Comparison of ENCODE assay signal across 21 mouse cellular contexts in the genomic region with DNA sequence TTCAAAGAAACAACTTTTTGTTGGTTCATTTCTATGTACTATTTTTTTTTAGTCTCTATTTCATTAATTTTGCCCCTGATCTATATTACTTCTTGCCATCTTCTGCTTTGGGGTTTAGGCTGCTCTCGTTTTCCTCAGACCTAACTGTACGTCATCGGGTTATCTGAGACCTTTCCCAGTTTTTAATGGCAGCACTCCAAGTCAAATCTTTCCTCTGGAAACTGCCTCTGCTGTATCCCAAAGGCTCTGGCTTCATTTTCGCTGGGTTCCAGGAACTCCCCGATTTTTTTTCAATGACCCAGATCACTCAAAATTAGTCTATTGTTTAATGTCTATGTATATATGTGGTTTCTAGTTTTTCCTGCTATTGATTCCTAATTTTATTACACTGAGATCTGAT. TPM values are rescaled to one million over a fixed set of nuclear protein-coding genes. Genes with fewer than 3 reads are reported as not detected.
DNase-seq lines count a peak whose midpoint lies in the region; ATAC-seq and TF ChIP-seq lines count a peak whose summit lies in the region.
"Had no signal": no experiment of that assay in that cellular context is flagged by ENCODE, and none has a peak within 500 bp of the region (broad histone marks: within the 10 kb centered on the region; RNA-seq: fewer than 3 reads in every experiment).

No protein-coding gene starts in this region.

- H3K4me2 ChIP-seq in embryonic facial prominence, embryonic 14.5 days (ENCODE audit: low read depth, low read length), result no peak overlapping the region
- H3K4me2 ChIP-seq in heart, embryonic 12.5 days, result no peak overlapping the region
- no peak overlapping the region for H3K4me2 ChIP-seq in heart, postnatal 0 days (ENCODE audit: low read depth, low read length)
- no peak overlapping the region for H3K4me2 ChIP-seq in lung, embryonic 14.5 days
- H3K4me2 ChIP-seq: forebrain, embryonic 15.5 days; hindbrain, embryonic 13.5 days; intestine, embryonic 15.5 days had no signal

- H3K4me1 ChIP-seq in embryonic facial prominence, embryonic 14.5 days (ENCODE audit: control insufficient read depth, insufficient read depth, low read length), result no peaks in the 10 kb centered on the region
- no peaks in the 10 kb centered on the region for H3K4me1 ChIP-seq in embryonic facial prominence, embryonic 10.5 days
- H3K4me1 ChIP-seq in heart, embryonic 12.5 days (replicated peaks), result peaks cover 24% of the 10 kb centered on the region
- H3K4me1 ChIP-seq in heart, postnatal 0 days (ENCODE audit: control insufficient read depth, insufficient read depth), result peaks cover 14% of the 10 kb centered on the region; the same call in 1 of the 2 replicates
- H3K4me1 ChIP-seq in lung, embryonic 14.5 days (ENCODE audit: insufficient read depth), result no peaks in the 10 kb centered on the region
- H3K4me1 ChIP-seq: forebrain, embryonic 15.5 days; hindbrain, embryonic 13.5 days; intestine, embryonic 15.5 days had no signal

- peak; percentile 75 for DNase-seq in embryonic facial prominence, embryonic 14.5 days (ENCODE audit: low spot score)
- DNase-seq in embryonic facial prominence, embryonic 10.5 days (ENCODE audit: low spot score), result no peak
- no peak for DNase-seq in heart, postnatal 14 days
- DNase-seq in heart, postnatal 0 days (ENCODE audit: low spot score), result no peak
- no peak for DNase-seq in heart, adult 8-10 months (ENCODE audit: low spot score)
- peak; percentile 30 for DNase-seq in lung, embryonic 14.5 days
- DNase-seq in lung, postnatal 4 days, result no peak
- DNase-seq: adrenal gland, adult 8-10 months; adrenal gland, postnatal 36 days; B cell, adult 2 months; cerebellum, adult 2 months; cerebellum, postnatal 10 days; gastrocnemius, postnatal 36 days; kidney, adult 18-20 months had no signal

- no peaks in the 10 kb centered on the region for H3K9me3 ChIP-seq in embryonic facial prominence, embryonic 14.5 days (ENCODE audit: control insufficient read depth, low read length)
- no peaks in the 10 kb centered on the region for H3K9me3 ChIP-seq in embryonic facial prominence, embryonic 10.5 days
- no peaks in the 10 kb centered on the region for H3K9me3 ChIP-seq in heart, embryonic 12.5 days (replicated peaks)
- no peaks in the 10 kb centered on the region for H3K9me3 ChIP-seq in heart, postnatal 0 days (replicated peaks; ENCODE audit: control insufficient read depth, low read length)
- H3K9me3 ChIP-seq in lung, embryonic 14.5 days (ENCODE audit: low read depth, low read length), result no peaks in the 10 kb centered on the region
- H3K9me3 ChIP-seq: forebrain, embryonic 15.5 days; G1E; hindbrain, embryonic 13.5 days; intestine, embryonic 15.5 days had no signal

- no peak overlapping the region for H3K27ac ChIP-seq in embryonic facial prominence, embryonic 14.5 days (replicated peaks; ENCODE audit: low read depth, low read length)
- H3K27ac ChIP-seq in embryonic facial prominence, embryonic 10.5 days (replicated peaks), result no peak overlapping the region
- H3K27ac ChIP-seq in heart, embryonic 12.5 days (ENCODE audit: poor library complexity, severe bottlenecking), result 0 out of 2 replicates have a peak overlapping the region, but pooled peaks have one; percentile 29
- H3K27ac ChIP-seq in heart, postnatal 0 days (ENCODE audit: low read depth), result peak overlapping the region; percentile 80; the same call in 1 of the 2 replicates
- no peak overlapping the region for H3K27ac ChIP-seq in lung, embryonic 14.5 days (ENCODE audit: low read depth)
- H3K27ac ChIP-seq: forebrain, embryonic 15.5 days; hindbrain, embryonic 13.5 days; intestine, embryonic 15.5 days had no signal

- intact Hi-C loops in heart, postnatal 14 days (cut with DNase I), result no loop called here

- peak; percentile 65; the same call in 1 of the 2 replicates for ATAC-seq in embryonic facial prominence, embryonic 14.5 days (ENCODE audit: low read depth)
- ATAC-seq in heart, embryonic 12.5 days (ENCODE audit: insufficient number of reproducible peaks, low FRiP score), result peak; percentile 45; the same call in 1 of the 2 replicates
- ATAC-seq in heart, postnatal 0 days (ENCODE audit: insufficient read depth, low read depth), result no peak
- no peak for ATAC-seq in lung, embryonic 14.5 days (ENCODE audit: insufficient read depth)
- ATAC-seq: CD4-positive, CD25-positive, alpha-beta regulatory T cell, adult 4 months; forebrain, embryonic 15.5 days; intestine, embryonic 15.5 days had no signal

- H3K36me3 ChIP-seq in embryonic facial prominence, embryonic 14.5 days (ENCODE audit: control insufficient read depth, insufficient read depth, low read length), result no peaks in the 10 kb centered on the region
- no peaks in the 10 kb centered on the region for H3K36me3 ChIP-seq in embryonic facial prominence, embryonic 10.5 days (replicated peaks)
- H3K36me3 ChIP-seq in heart, embryonic 12.5 days, result no peaks in the 10 kb centered on the region
- H3K36me3 ChIP-seq in heart, postnatal 0 days (replicated peaks; ENCODE audit: control insufficient read depth, insufficient read depth, low read length), result no peaks in the 10 kb centered on the region
- no peaks in the 10 kb centered on the region for H3K36me3 ChIP-seq in lung, embryonic 14.5 days (ENCODE audit: insufficient read depth)
- H3K36me3 ChIP-seq: forebrain, embryonic 15.5 days; G1E; hindbrain, embryonic 13.5 days; intestine, embryonic 15.5 days had no signal

- no peak for TF ChIP-seq CTCF in heart, postnatal 0 days (IDR thresholded peaks at IDR 0.05; ENCODE audit: low read depth)
- TF ChIP-seq CTCF in lung, embryonic 14.5 days (IDR thresholded peaks at IDR 0.05; ENCODE audit: low read depth), result no peak

- H3K27me3 ChIP-seq in embryonic facial prominence, embryonic 14.5 days (replicated peaks; ENCODE audit: control insufficient read depth, insufficient read depth, low read length), result no peaks in the 10 kb centered on the region
- no peaks in the 10 kb centered on the region for H3K27me3 ChIP-seq in embryonic facial prominence, embryonic 10.5 days (replicated peaks; ENCODE audit: low read depth, poor library complexity, severe bottlenecking)
- H3K27me3 ChIP-seq in heart, embryonic 12.5 days (replicated peaks), result no peaks in the 10 kb centered on the region
- H3K27me3 ChIP-seq in heart, postnatal 0 days (ENCODE audit: control insufficient read depth, insufficient read depth, low read length), result no peaks in the 10 kb centered on the region
- no peaks in the 10 kb centered on the region for H3K27me3 ChIP-seq in lung, embryonic 14.5 days (ENCODE audit: insufficient read depth, low read length)
- H3K27me3 ChIP-seq: forebrain, embryonic 15.5 days; hindbrain, embryonic 13.5 days; intestine, embryonic 15.5 days had no signal

- no peak for TF ChIP-seq EP300 in heart, postnatal 0 days (IDR thresholded peaks at IDR 0.05; ENCODE audit: low read depth)

- H3K4me3 ChIP-seq in embryonic facial prominence, embryonic 14.5 days (ENCODE audit: low read depth, low read length), result no peak overlapping the region
- H3K4me3 ChIP-seq in embryonic facial prominence, embryonic 10.5 days, result no peak overlapping the region
- H3K4me3 ChIP-seq in heart, embryonic 12.5 days, result no peak overlapping the region
- H3K4me3 ChIP-seq in heart, postnatal 0 days (ENCODE audit: low read depth, low read length), result no peak overlapping the region
- H3K4me3 ChIP-seq in lung, embryonic 14.5 days (ENCODE audit: low read depth, low read length), result no peak overlapping the region
- H3K4me3 ChIP-seq: forebrain, embryonic 15.5 days; hindbrain, embryonic 13.5 days; intestine, embryonic 15.5 days had no signal

- H3K9ac ChIP-seq in embryonic facial prominence, embryonic 14.5 days (ENCODE audit: low read depth, low read length), result no peak overlapping the region
- no peak overlapping the region for H3K9ac ChIP-seq in heart, embryonic 12.5 days
- H3K9ac ChIP-seq in heart, postnatal 0 days (replicated peaks; ENCODE audit: low read depth, low read length), result no peak overlapping the region
- no peak overlapping the region for H3K9ac ChIP-seq in lung, embryonic 14.5 days
- H3K9ac ChIP-seq: forebrain, embryonic 15.5 days; hindbrain, embryonic 13.5 days; intestine, embryonic 15.5 days had no signal

- WGBS in embryonic facial prominence, embryonic 14.5 days, result 40% methylated on average over 5 of the region's 5 CpGs
- WGBS in embryonic facial prominence, embryonic 10.5 days, result 89% methylated on average over 5 of the region's 5 CpGs
- 41% methylated on average over 5 of the region's 5 CpGs for WGBS in heart, embryonic 12.5 days
- 18% methylated on average over 5 of the region's 5 CpGs for WGBS in heart, postnatal 0 days
- 48% methylated on average over 5 of the region's 5 CpGs for WGBS in lung, embryonic 14.5 days

RNA-seq across cellular contexts. Expression of gene Klhl31, which starts 6.6 kb away (rescaled TPM):
- polyA plus RNA-seq in embryonic facial prominence, embryonic 14.5 days (2014; fragmentation: Nextera tagmentation; extraction: Ambion mirVana), result 31.1 and 39.8 TPM in 2 replicates
- polyA plus RNA-seq in embryonic facial prominence, embryonic 10.5 days (2016; fragmentation: Nextera tagmentation; extraction: Ambion mirVana), result 0.26 and 0.35 TPM in 2 replicates
- polyA plus RNA-seq in heart, embryonic 12.5 days (2016; fragmentation: Nextera tagmentation; extraction: Ambion mirVana), result 59.4 and 62.3 TPM in 2 replicates
- 100 to 1,000 TPM; 123 to 134 TPM for total RNA-seq in heart, postnatal 14 days (2021)
- total RNA-seq in heart, postnatal 0 days (2014; rRNA removed; ENCODE audit: low replicate concordance), result 75.3 and 80.7 TPM in 2 replicates
- 66.8 TPM in 2 replicates for polyA plus RNA-seq in heart, postnatal 0 days (2015; fragmentation: Nextera tagmentation; extraction: Ambion mirVana)
- 100 to 1,000 TPM; 126 to 143 (median 134) TPM for total RNA-seq in heart, adult 8-10 months (2022)
- polyA plus RNA-seq in lung, embryonic 14.5 days (2014; fragmentation: Nextera tagmentation; extraction: Ambion mirVana), result 0.33 and 0.54 TPM in 2 replicates
- total RNA-seq: adrenal gland, postnatal 36 days; hematopoietic stem cell, adult 5-6 weeks had no signal
- polyA plus RNA-seq: CD4-positive, CD25-positive, alpha-beta regulatory T cell, adult 4 months; G1E had no signal

Comparison
In these comparisons a context has a peak if more than half of its experiments do, and no peak if none do; other contexts are left out.
1. ATAC-seq: peak in embryonic facial prominence, embryonic 14.5 days (single experiment) and heart, embryonic 12.5 days (single experiment); none in heart, postnatal 0 days (single experiment) and lung, embryonic 14.5 days (single experiment).
2. DNase-seq: peak in embryonic facial prominence, embryonic 14.5 days (single experiment) and lung, embryonic 14.5 days (single experiment); none in embryonic facial prominence, embryonic 10.5 days (single experiment), heart, postnatal 14 days (0 of 2), heart, postnatal 0 days (single experiment), heart, adult 8-10 months (single experiment) and lung, postnatal 4 days (0 of 2).
3. RNA of gene Klhl31, which starts 6.6 kb away (polyA plus RNA-seq): 66.8 TPM in heart, postnatal 0 days, 59.4 to 62.3 TPM in heart, embryonic 12.5 days and 31.1 to 39.8 TPM in embryonic facial prominence, embryonic 14.5 days; 0.26 to 0.35 TPM in embryonic facial prominence, embryonic 10.5 days and 0.33 to 0.54 TPM in lung, embryonic 14.5 days; every median in the first group is over 10 times any median in the second.
4. H3K27ac ChIP-seq: peak in heart, embryonic 12.5 days (single experiment) and heart, postnatal 0 days (single experiment); none in embryonic facial prominence, embryonic 14.5 days (single experiment), embryonic facial prominence, embryonic 10.5 days (single experiment) and lung, embryonic 14.5 days (single experiment).